Mouse (Mus musculus) heart, embryonic 10.5 days (tissue): Measurements from ENCODE around the gene Pik3cd. TPM values are rescaled to one million over a fixed set of nuclear protein-coding genes. Genes with fewer than 3 reads are reported as not detected.
A peak's percentile ranks its signal among the peaks of the same experiment; 100 is the strongest.

Experiments used
- DNase-seq: peaks from one replicate; pipeline ENCODE4 v3.0.0-alpha.2; 2017; ENCODE audit warnings: low spot score
- H3K27ac ChIP-seq: fragments of 300-500 bp; sonication (generic); 2 replicates; pipeline ENCODE4 v1.5.1; 2016; ENCODE audit warnings: mild to moderate bottlenecking
- H3K27me3 ChIP-seq: fragments of 300-500 bp; sonication (generic); 2 replicates; pipeline ENCODE4 v1.6.1; 2016; ENCODE audit warnings: mild to moderate bottlenecking; ENCODE audit not compliant: poor library complexity, insufficient read depth, severe bottlenecking
- H3K36me3 ChIP-seq: fragments of 300-500 bp; sonication (generic); 2 replicates; pipeline ENCODE4 v1.6.1; 2016; ENCODE audit warnings: mild to moderate bottlenecking, moderate library complexity
- H3K4me1 ChIP-seq: fragments of 300-500 bp; sonication (generic); 2 replicates; pipeline ENCODE4 v1.6.1; 2016; ENCODE audit warnings: mild to moderate bottlenecking
- H3K4me3 ChIP-seq: fragments of 300-500 bp; sonication (generic); 2 replicates; pipeline ENCODE4 v1.5.1; 2016; ENCODE audit warnings: mild to moderate bottlenecking, moderate library complexity
- H3K9me3 ChIP-seq: fragments of 300-500 bp; sonication (generic); 2 replicates; pipeline ENCODE4 v1.6.1; 2016; ENCODE audit warnings: mild to moderate bottlenecking, moderate library complexity
- WGBS: fragments of 180-500 bp; shearing (Covaris S2); methylation state at CpG from one replicate; pipeline ENCODE4 v1.1.7; 2016; 5-methylcytosine and 5-hydroxymethylcytosine counted together
- polyA plus RNA-seq: library from polyadenylated mRNA; unstranded; fragments of >200 nt; fragmentation: Nextera tagmentation; extraction: Ambion mirVana; gene quantifications from 2 replicates; pipeline ENCODE4 v1.2.1, GENCODE M21; 2016

Pik3cd gene
- polyA plus RNA-seq, 1 experiment from 2014 or later: 4.8 TPM

GRCm38 (mm10) chr4:149722104-149723020, 20.0 kb upstream of the Pik3cd start:
- peaks cover 14% of the 10 kb centered on the region for H3K4me1 ChIP-seq
- H3K9me3 ChIP-seq: no peaks in the 10 kb centered on the region
- 89% methylated on average over 24 of the region's 24 CpGs for WGBS
- no peak overlapping the region for H3K4me3 ChIP-seq
- H3K36me3 ChIP-seq: peaks cover 93% of the 10 kb centered on the region
- no peak overlapping the region for H3K27ac ChIP-seq
- H3K27me3 ChIP-seq: no peaks in the 10 kb centered on the region
- DNase-seq: no peak

DNA sequence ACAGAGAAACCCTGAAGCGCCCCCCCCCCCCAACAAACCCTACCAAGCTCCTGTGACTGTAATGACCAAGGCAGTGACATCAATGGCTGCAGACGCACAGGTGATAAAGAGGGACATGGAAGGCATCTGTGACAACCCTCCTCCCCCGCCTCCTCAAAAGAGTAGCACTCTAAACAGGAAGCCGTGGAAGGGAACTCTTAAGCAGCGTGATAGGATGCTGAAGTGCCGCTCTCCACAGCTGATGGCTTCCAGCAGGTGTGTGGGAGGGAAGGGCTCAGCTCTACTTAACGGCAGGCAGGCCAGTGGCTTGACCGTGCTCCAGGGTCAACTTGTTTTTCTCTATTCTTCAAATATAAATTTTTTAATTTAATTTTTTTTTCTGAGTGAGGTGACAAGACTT, 18.8 kb upstream of the Pik3cd start:
- Histone ChIP-seq H3K36me3 (peaks cover 93% of the 10 kb centered on the region), H3K27ac (no peak overlapping the region), H3K4me3 (no peak overlapping the region), H3K4me1 (peaks cover 14% of the 10 kb centered on the region), H3K27me3 (no peaks in the 10 kb centered on the region), H3K9me3 (no peaks in the 10 kb centered on the region)
- no peak for DNase-seq
- 63% methylated on average over 8 of the region's 8 CpGs for WGBS

DNA sequence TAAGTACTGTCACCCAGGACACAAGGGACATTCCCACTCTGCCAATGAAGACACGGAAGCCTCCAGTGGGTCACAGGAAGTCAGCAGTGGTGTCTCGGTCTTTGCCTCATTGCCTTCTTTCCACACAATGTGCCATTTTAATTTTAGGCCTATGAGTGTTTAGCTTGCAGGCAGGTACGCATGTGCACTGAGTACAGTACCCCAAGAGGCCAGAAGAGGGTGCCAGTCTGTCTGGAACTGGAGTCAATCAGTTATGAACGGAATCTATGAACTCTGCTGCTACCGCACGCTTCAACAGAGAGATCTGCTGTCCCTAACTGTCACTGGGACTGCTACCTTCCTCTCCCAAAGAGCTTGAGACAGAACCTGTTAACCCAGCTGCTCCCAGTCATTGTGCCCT, 17.3 kb upstream of the Pik3cd start:
- DNase-seq: no peak
- Histone ChIP-seq H3K27ac (no peak overlapping the region), H3K4me3 (no peak overlapping the region), H3K27me3 (no peaks in the 10 kb centered on the region), H3K9me3 (no peaks in the 10 kb centered on the region), H3K36me3 (peaks cover 93% of the 10 kb centered on the region), H3K4me1 (peaks cover 7% of the 10 kb centered on the region)
- WGBS: 87% methylated on average over 6 of the region's 6 CpGs

- peaks cover 51% of the 10 kb centered on the region for H3K36me3 ChIP-seq
- peaks cover 15% of the 10 kb centered on the region for H3K4me1 ChIP-seq
- 82% methylated on average over 3 of the region's 3 CpGs for WGBS
- no peak overlapping the region for H3K27ac ChIP-seq
- no peaks in the 10 kb centered on the region for H3K27me3 ChIP-seq
- no peaks in the 10 kb centered on the region for H3K9me3 ChIP-seq
- no peak for DNase-seq
- H3K4me3 ChIP-seq: no peak overlapping the region
Observed at GRCm38 (mm10) chr4:149714542-149714941, 12.2 kb upstream of the Pik3cd start.

GRCm38 (mm10) chr4:149711955-149712354, 9.6 kb upstream of the Pik3cd start:
- H3K4me3 ChIP-seq: no peak overlapping the region
- H3K27ac ChIP-seq: no peak overlapping the region
- WGBS: 24% methylated on average over 7 of the region's 7 CpGs
- peaks cover 25% of the 10 kb centered on the region for H3K36me3 ChIP-seq
- peaks cover 15% of the 10 kb centered on the region for H3K4me1 ChIP-seq
- no peaks in the 10 kb centered on the region for H3K27me3 ChIP-seq
- no peak for DNase-seq
- no peaks in the 10 kb centered on the region for H3K9me3 ChIP-seq

- peaks cover 15% of the 10 kb centered on the region for H3K4me1 ChIP-seq
- H3K9me3 ChIP-seq: no peaks in the 10 kb centered on the region
- WGBS: 83% methylated on average over 5 of the region's 5 CpGs
- H3K27ac ChIP-seq: no peak overlapping the region
- H3K4me3 ChIP-seq: no peak overlapping the region
- H3K36me3 ChIP-seq: peaks cover 20% of the 10 kb centered on the region
- no peak for DNase-seq
- no peaks in the 10 kb centered on the region for H3K27me3 ChIP-seq
Observed at GRCm38 (mm10) chr4:149711485-149711884, 9.1 kb upstream of the Pik3cd start.

- Histone ChIP-seq H3K4me3 (no peak overlapping the region), H3K9me3 (no peaks in the 10 kb centered on the region), H3K27ac (no peak overlapping the region), H3K36me3 (peaks cover 11% of the 10 kb centered on the region), H3K4me1 (peaks cover 15% of the 10 kb centered on the region), H3K27me3 (no peaks in the 10 kb centered on the region)
- WGBS: 20% methylated on average over 5 of the region's 5 CpGs
- DNase-seq: no peak
Observed at GRCm38 (mm10) chr4:149710510-149710909, 8.1 kb upstream of the Pik3cd start.

DNA sequence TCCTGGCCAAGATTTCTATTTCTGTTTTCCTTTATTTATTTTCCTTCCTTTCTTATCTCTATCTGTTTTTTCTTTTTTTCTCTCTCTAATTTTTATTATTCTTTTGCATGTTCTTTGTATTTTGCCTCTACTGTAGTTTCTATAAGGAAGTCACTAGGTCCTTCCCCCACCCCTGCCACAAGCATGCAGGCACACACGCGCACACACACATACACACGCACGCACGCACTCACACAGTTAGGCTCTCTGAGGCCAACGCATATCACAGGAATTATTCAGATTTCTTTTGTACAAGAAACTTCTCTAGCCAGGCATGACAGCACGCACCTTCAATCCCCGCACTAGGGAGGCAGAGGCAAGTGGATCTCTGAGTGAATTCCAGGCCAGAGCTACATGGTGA, 3.6 kb upstream of the Pik3cd start:
- H3K27me3 ChIP-seq: no peaks in the 10 kb centered on the region
- peaks cover 13% of the 10 kb centered on the region for H3K4me1 ChIP-seq
- 92% methylated on average over 8 of the region's 8 CpGs for WGBS
- H3K36me3 ChIP-seq: no peaks in the 10 kb centered on the region
- H3K27ac ChIP-seq: no peak overlapping the region
- no peak overlapping the region for H3K4me3 ChIP-seq
- H3K9me3 ChIP-seq: no peaks in the 10 kb centered on the region
- DNase-seq: no peak

DNA sequence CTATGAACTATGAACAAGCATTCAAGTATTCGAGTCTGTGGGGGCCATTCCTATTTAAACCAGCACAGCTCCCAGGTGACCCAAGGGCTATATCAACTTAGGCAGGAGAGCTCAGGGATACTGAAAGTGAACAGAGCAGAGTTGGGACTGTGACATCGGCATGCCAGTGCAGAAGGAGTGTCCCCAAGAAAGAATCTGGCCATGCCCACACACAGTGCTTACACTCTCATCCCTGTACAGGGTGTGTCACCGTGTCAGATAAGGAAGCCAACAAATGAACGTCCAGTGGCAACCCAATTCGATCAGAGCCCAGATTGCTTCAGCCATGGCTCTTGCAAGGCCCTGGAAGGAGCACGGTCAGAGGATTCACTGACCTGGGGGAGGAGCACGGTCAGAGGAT, 2.9 kb upstream of the Pik3cd start:
- WGBS: 65% methylated on average over 7 of the region's 7 CpGs
- Histone ChIP-seq H3K27me3 (peaks cover 6% of the 10 kb centered on the region), H3K36me3 (no peaks in the 10 kb centered on the region), H3K4me3 (no peak overlapping the region), H3K9me3 (no peaks in the 10 kb centered on the region), H3K4me1 (peaks cover 11% of the 10 kb centered on the region), H3K27ac (no peak overlapping the region)
- DNase-seq: no peak

DNA sequence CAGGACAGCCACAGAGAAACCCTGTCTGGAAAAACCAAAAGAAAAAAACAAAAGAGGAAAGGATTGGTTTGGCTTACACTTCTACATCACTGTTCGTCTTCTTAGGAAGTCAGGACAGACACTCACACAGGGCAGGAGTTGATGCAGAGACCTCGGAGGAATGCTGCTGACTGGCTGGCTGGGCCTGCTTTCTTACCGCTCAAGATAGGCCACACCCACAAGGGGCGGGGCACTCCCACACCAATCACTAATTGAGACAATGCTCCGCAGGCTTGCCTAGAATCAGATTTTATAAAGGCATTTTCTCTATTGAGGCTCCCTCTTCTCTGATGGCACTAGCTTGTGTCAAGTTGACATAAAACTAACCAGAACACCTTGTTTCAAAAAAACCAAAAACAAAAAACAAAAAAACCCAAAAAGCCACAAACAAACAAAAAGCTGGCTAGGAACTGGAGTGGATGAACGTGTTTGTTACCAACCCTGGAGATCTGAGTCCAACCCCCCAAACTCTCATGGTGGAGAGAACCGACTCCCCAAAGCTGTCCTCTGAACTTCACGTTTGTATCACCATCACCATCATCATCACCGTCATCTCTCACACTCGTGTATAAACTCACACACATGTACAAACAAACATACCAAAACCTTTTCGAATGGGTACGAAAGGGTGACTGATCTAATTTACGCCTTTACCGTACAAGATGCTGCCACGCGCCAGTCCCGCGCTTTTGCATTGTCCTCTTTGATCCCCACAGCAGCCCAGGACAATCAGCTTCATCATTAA, 753 bp downstream of the Pik3cd start:
- H3K4me1 ChIP-seq: peaks cover 30% of the 10 kb centered on the region
- 60% methylated on average over 18 of the region's 18 CpGs for WGBS
- H3K4me3 ChIP-seq: no peak overlapping the region
- H3K36me3 ChIP-seq: no peaks in the 10 kb centered on the region
- H3K9me3 ChIP-seq: no peaks in the 10 kb centered on the region
- H3K27ac ChIP-seq: no peak overlapping the region
- DNase-seq: no peak
- peaks cover 33% of the 10 kb centered on the region for H3K27me3 ChIP-seq

DNA sequence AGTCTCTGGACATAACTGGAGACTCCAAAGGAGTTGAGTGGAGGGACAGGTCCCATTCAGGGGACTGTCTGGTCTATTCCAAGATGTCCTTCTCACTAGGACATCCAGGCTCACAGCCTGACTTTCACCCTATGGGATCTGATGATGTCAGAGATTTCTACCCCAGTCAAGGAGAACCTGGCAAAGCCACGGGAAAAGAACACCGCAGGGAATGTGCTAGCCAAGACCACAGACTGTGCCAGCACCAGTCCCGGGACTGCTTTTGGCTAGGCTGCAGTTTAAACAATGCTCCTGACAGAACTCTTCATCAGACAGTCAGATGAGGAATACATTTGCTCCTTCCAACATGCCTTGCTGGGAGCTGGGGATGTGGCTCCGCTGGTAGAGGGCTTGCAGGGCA, 2.4 kb downstream of the Pik3cd start:
- H3K4me1 ChIP-seq: peaks cover 38% of the 10 kb centered on the region
- H3K27me3 ChIP-seq: peaks cover 34% of the 10 kb centered on the region
- DNase-seq: no peak
- H3K9me3 ChIP-seq: no peaks in the 10 kb centered on the region
- H3K4me3 ChIP-seq: no peak overlapping the region
- 82% methylated on average over 4 of the region's 4 CpGs for WGBS
- H3K27ac ChIP-seq: no peak overlapping the region
- no peaks in the 10 kb centered on the region for H3K36me3 ChIP-seq

GRCm38 (mm10) chr4:149698197-149698821, 4.1 kb downstream of the Pik3cd start:
- DNase-seq: peak; percentile 83
- Histone ChIP-seq H3K27me3 (peaks cover 34% of the 10 kb centered on the region), H3K4me3 (peak overlapping the region; percentile 68), H3K9me3 (no peaks in the 10 kb centered on the region), H3K27ac (peak overlapping the region; percentile 80), H3K4me1 (peaks cover 42% of the 10 kb centered on the region), H3K36me3 (no peaks in the 10 kb centered on the region)
- 1% methylated on average over 35 of the region's 35 CpGs for WGBS
